Mouse (Mus musculus): Measurements from ENCODE around the gene Pcare.

DNA sequence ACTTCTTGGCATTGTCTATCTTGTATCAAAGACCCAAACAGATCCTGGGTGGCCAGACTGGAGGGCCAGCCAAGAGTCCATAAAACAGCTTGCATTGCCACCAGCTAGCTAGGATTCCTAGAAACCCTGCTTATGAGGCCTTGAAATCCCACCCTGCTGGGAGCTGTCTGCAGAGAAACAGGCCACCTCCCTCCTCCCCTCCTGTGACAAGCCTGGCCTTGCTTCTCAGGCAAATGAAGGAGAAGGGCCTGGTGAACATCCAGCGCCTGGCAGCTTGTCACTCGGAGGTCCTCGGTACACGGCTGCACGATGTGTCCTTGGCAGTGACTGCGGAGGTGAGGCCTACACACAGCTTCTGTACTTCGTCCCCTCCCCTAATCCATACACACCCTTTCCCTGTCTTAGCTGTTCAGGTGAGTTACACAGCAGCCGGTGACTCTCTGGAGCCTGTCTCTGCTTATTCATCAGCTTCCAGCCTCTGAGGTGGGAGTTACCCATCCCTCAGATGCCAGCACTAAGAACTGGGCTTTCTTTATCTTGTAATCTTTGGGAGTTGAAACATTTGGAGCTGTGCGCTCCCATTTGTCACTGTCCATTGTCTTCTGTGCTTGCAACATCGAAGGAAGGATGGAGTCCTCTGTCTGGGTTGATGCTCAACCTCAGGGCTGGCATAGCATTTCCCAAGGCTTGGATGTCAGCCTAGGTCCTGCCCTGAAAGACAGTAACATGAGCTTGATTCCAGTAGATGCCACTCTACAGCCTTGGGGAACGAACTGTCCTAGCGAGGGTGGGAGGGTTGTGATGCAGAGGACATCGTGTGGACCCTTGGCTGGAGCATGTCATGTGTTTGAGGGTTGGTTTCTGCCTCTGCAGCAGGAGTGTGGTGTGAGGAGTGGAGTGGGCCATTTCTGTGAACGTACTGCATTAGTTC lies 46.9 kb downstream of the Pcare start:
- TF ChIP-seq RCOR1 (conservative IDR thresholded peaks at IDR 0.05; ENCODE audit: low read depth, low read length) (no peak), SIN3A (IDR thresholded peaks at IDR 0.05; ENCODE audit: low read length) (no peak), USF1 (IDR thresholded peaks at IDR 0.05; ENCODE audit: low read depth, low read length) (no peak), CTCF (conservative IDR thresholded peaks at IDR 0.05 in 1 of 2, IDR thresholded peaks at IDR 0.05 in 1 of 2; ENCODE audit: low read depth in 2 of 2, low read length in 2 of 2) (no peak), POLR2A (IDR thresholded peaks at IDR 0.05; ENCODE audit: low read depth, low read length) (no peak), EP300 (IDR thresholded peaks at IDR 0.05; ENCODE audit: low read length) (no peak), MAFK (IDR thresholded peaks at IDR 0.05; ENCODE audit: insufficient replicate concordance, low read length) (no peak), POLR2AphosphoS2 (IDR thresholded peaks at IDR 0.05; ENCODE audit: low read depth, low read length) (no peak), IRF4 (IDR thresholded peaks at IDR 0.05; ENCODE audit: low read depth, low read length) (no peak), TCF12 (IDR thresholded peaks at IDR 0.05; ENCODE audit: low read depth, low read length) (no peak), MEF2A (IDR thresholded peaks at IDR 0.05; ENCODE audit: borderline replicate concordance, low read depth, low read length) (no peak), JUND (conservative IDR thresholded peaks at IDR 0.05; ENCODE audit: low read depth, low read length) (no peak), NELFE (IDR thresholded peaks at IDR 0.05; ENCODE audit: low read depth, low read length) (no peak), JUN (IDR thresholded peaks at IDR 0.05; ENCODE audit: insufficient read depth, low read depth, low read length) (no peak)

Measured in CH12.LX (cell line).